Mouse (Mus musculus) limb, embryonic 13.5 days (tissue): ENCODE results near the gene Ptprn2. TPM values are rescaled to one million over a fixed set of nuclear protein-coding genes. Genes with fewer than 3 reads are reported as not detected.

Source experiments
- ATAC-seq: fragments of 200-750 bp; cut with Nextera tagmentation; 2 replicates; pipeline ENCODE4 v1.8.0; 2017; ENCODE audit warnings: low read depth, moderate number of reproducible peaks, moderate TSS enrichment; ENCODE audit not compliant: low FRiP score
- H3K27ac ChIP-seq: fragments of 300-500 bp; sonication (generic); 2 replicates; pipeline ENCODE4 v1.5.1; 2015; ENCODE audit warnings: inconsistent platforms, mild to moderate bottlenecking, moderate library complexity
- H3K27me3 ChIP-seq: fragments of 300-500 bp; sonication (generic); 2 replicates; pipeline ENCODE4 v1.6.1; 2015; ENCODE audit warnings: mild to moderate bottlenecking, inconsistent platforms
- H3K36me3 ChIP-seq: fragments of 300-500 bp; sonication (generic); 2 replicates; pipeline ENCODE4 v1.6.1; 2015; ENCODE audit warnings: inconsistent platforms, mild to moderate bottlenecking, moderate library complexity
- H3K4me1 ChIP-seq: fragments of 300-500 bp; sonication (generic); 2 replicates; pipeline ENCODE4 v1.6.1; 2015; ENCODE audit warnings: inconsistent platforms
- H3K4me2 ChIP-seq: fragments of 300-500 bp; sonication (generic); replicated peaks from 2 replicates; pipeline ENCODE4 v1.6.1; 2015; ENCODE audit warnings: inconsistent platforms, mild to moderate bottlenecking, moderate library complexity
- H3K4me3 ChIP-seq: fragments of 300-500 bp; sonication (generic); 2 replicates; pipeline ENCODE4 v1.5.1; 2015; ENCODE audit warnings: moderate library complexity, mild to moderate bottlenecking, inconsistent platforms
- H3K9ac ChIP-seq: fragments of 300-500 bp; sonication (generic); 2 replicates; pipeline ENCODE4 v1.6.1; 2015; ENCODE audit warnings: mild to moderate bottlenecking, inconsistent platforms
- H3K9me3 ChIP-seq: fragments of 300-500 bp; sonication (generic); 2 replicates; pipeline ENCODE4 v1.6.1; 2016; ENCODE audit warnings: inconsistent platforms
- WGBS: fragments of 180-500 bp; shearing (Covaris S2); methylation state at CpG from one replicate; pipeline ENCODE4 v1.1.7; 2015; 5-methylcytosine and 5-hydroxymethylcytosine counted together
- polyA plus RNA-seq: library from polyadenylated mRNA; unstranded; fragments of >200 nt; fragmentation: Nextera tagmentation; extraction: Ambion mirVana; gene quantifications from 2 replicates; pipeline ENCODE4 v1.2.1, GENCODE M21; 2015

Ptprn2 gene
- polyA plus RNA-seq, 1 experiment from 2014 or later: 0.19 TPM

- Histone ChIP-seq H3K27me3 (no peaks in the 10 kb centered on the region), H3K4me1 (peaks cover 11% of the 10 kb centered on the region), H3K36me3 (no peaks in the 10 kb centered on the region), H3K27ac (no peak overlapping the region), H3K4me2 (no peak overlapping the region), H3K9ac (no peak overlapping the region), H3K4me3 (no peak overlapping the region), H3K9me3 (no peaks in the 10 kb centered on the region)
- WGBS: 62% methylated on average over 4 of the region's 4 CpGs
- ATAC-seq: no peak
These were observed 706.5 kb downstream of the Ptprn2 start for GRCm38 (mm10) chr12:117192001-117192400.

- no peaks in the 10 kb centered on the region for H3K36me3 ChIP-seq
- H3K4me1 ChIP-seq: peaks cover 20% of the 10 kb centered on the region
- H3K4me2 ChIP-seq: peak overlapping the region; percentile 48
- peak; percentile 49; the same call in 1 of the 2 replicates for ATAC-seq
- no peaks in the 10 kb centered on the region for H3K27me3 ChIP-seq
- no peak overlapping the region for H3K4me3 ChIP-seq
- WGBS: 11% methylated on average over 12 of the region's 12 CpGs
- H3K9me3 ChIP-seq: no peaks in the 10 kb centered on the region
- no peak overlapping the region for H3K27ac ChIP-seq
- H3K9ac ChIP-seq: no peak overlapping the region; the same call in 1 of the 2 replicates
These were observed 711.4 kb downstream of the Ptprn2 start for GRCm38 (mm10) chr12:117196721-117197425.

- H3K9ac ChIP-seq: no peak overlapping the region
- H3K9me3 ChIP-seq: no peaks in the 10 kb centered on the region
- H3K27me3 ChIP-seq: no peaks in the 10 kb centered on the region
- no peak overlapping the region for H3K4me3 ChIP-seq
- no peak overlapping the region for H3K27ac ChIP-seq
- WGBS: 74% methylated on average over 8 of the region's 8 CpGs
- no peak for ATAC-seq
- H3K4me2 ChIP-seq: no peak overlapping the region
- no peaks in the 10 kb centered on the region for H3K36me3 ChIP-seq
- peaks cover 20% of the 10 kb centered on the region for H3K4me1 ChIP-seq
These were observed 712.6 kb downstream of the Ptprn2 start for GRCm38 (mm10) chr12:117198093-117198492.

GRCm38 (mm10) chr12:117200117-117200516 is 714.6 kb downstream of the Ptprn2 start:
- Histone ChIP-seq H3K4me1 (peaks cover 20% of the 10 kb centered on the region), H3K27ac (no peak overlapping the region), H3K9me3 (no peaks in the 10 kb centered on the region), H3K36me3 (no peaks in the 10 kb centered on the region), H3K9ac (no peak overlapping the region), H3K27me3 (no peaks in the 10 kb centered on the region), H3K4me3 (no peak overlapping the region), H3K4me2 (peak overlapping the region; percentile 28; the same call in 1 of the 2 replicates)
- peak; percentile 55 for ATAC-seq
- 16% methylated on average over 9 of the region's 9 CpGs for WGBS

GRCm38 (mm10) chr12:117200590-117200989 is 715.1 kb downstream of the Ptprn2 start:
- Histone ChIP-seq H3K9ac (no peak overlapping the region), H3K27me3 (no peaks in the 10 kb centered on the region), H3K36me3 (no peaks in the 10 kb centered on the region), H3K4me3 (no peak overlapping the region), H3K4me2 (no peak overlapping the region), H3K4me1 (peaks cover 20% of the 10 kb centered on the region), H3K9me3 (no peaks in the 10 kb centered on the region), H3K27ac (no peak overlapping the region)
- WGBS: 45% methylated on average over 5 of the region's 5 CpGs
- ATAC-seq: no peak; the same call in 1 of the 2 replicates

- H3K27ac ChIP-seq: no peak overlapping the region
- H3K4me1 ChIP-seq: peaks cover 8% of the 10 kb centered on the region
- no peak overlapping the region for H3K4me3 ChIP-seq
- no peak overlapping the region for H3K9ac ChIP-seq
- ATAC-seq: no peak
- no peaks in the 10 kb centered on the region for H3K36me3 ChIP-seq
- H3K27me3 ChIP-seq: no peaks in the 10 kb centered on the region
- 42% methylated on average over 7 of the region's 7 CpGs for WGBS
- H3K4me2 ChIP-seq: no peak overlapping the region
- H3K9me3 ChIP-seq: no peaks in the 10 kb centered on the region
These were observed 718.0 kb downstream of the Ptprn2 start for GRCm38 (mm10) chr12:117203506-117203905.

- Histone ChIP-seq H3K4me2 (no peak overlapping the region), H3K4me1 (peaks cover 8% of the 10 kb centered on the region), H3K27ac (no peak overlapping the region), H3K9ac (no peak overlapping the region), H3K27me3 (no peaks in the 10 kb centered on the region), H3K4me3 (no peak overlapping the region), H3K36me3 (no peaks in the 10 kb centered on the region), H3K9me3 (no peaks in the 10 kb centered on the region)
- no peak for ATAC-seq
These were observed 719.4 kb downstream of the Ptprn2 start for GRCm38 (mm10) chr12:117204905-117205304.

- 67% methylated on average over 4 of the region's 4 CpGs for WGBS
- no peaks in the 10 kb centered on the region for H3K27me3 ChIP-seq
- H3K4me3 ChIP-seq: no peak overlapping the region
- no peaks in the 10 kb centered on the region for H3K4me1 ChIP-seq
- H3K27ac ChIP-seq: no peak overlapping the region
- ATAC-seq: no peak
- no peaks in the 10 kb centered on the region for H3K9me3 ChIP-seq
- H3K9ac ChIP-seq: no peak overlapping the region
- H3K4me2 ChIP-seq: no peak overlapping the region
- H3K36me3 ChIP-seq: no peaks in the 10 kb centered on the region
These were observed 722.1 kb downstream of the Ptprn2 start for GRCm38 (mm10) chr12:117207421-117208120.

GRCm38 (mm10) chr12:117210467-117210866 is 724.9 kb downstream of the Ptprn2 start:
- Histone ChIP-seq H3K9ac (no peak overlapping the region), H3K27ac (no peak overlapping the region), H3K36me3 (no peaks in the 10 kb centered on the region), H3K4me1 (no peaks in the 10 kb centered on the region), H3K4me3 (no peak overlapping the region), H3K9me3 (no peaks in the 10 kb centered on the region), H3K27me3 (no peaks in the 10 kb centered on the region), H3K4me2 (no peak overlapping the region)
- WGBS: 90% methylated on average over 4 of the region's 4 CpGs
- no peak for ATAC-seq

- Histone ChIP-seq H3K9me3 (no peaks in the 10 kb centered on the region), H3K36me3 (no peaks in the 10 kb centered on the region), H3K9ac (no peak overlapping the region), H3K4me3 (no peak overlapping the region), H3K4me2 (no peak overlapping the region), H3K27me3 (no peaks in the 10 kb centered on the region), H3K4me1 (no peaks in the 10 kb centered on the region), H3K27ac (no peak overlapping the region)
- no peak for ATAC-seq
- WGBS: 65% methylated on average over 1 of the region's 1 CpGs
These were observed 728.0 kb downstream of the Ptprn2 start for GRCm38 (mm10) chr12:117213531-117213930.

- WGBS: 77% methylated on average over 4 of the region's 4 CpGs
- no peak for ATAC-seq
- H3K4me3 ChIP-seq: no peak overlapping the region
These were observed 728.8 kb downstream of the Ptprn2 start for GRCm38 (mm10) chr12:117214272-117214671.

GRCm38 (mm10) chr12:117214919-117215318 is 729.4 kb downstream of the Ptprn2 start:
- no peak overlapping the region for H3K4me2 ChIP-seq
- 82% methylated on average over 5 of the region's 5 CpGs for WGBS
- ATAC-seq: no peak

More at GRCm38 (mm10) chr12:117214272-117214671, 728.8 kb downstream of the Ptprn2 start:
- no peaks in the 10 kb centered on the region for H3K36me3 ChIP-seq
- H3K27me3 ChIP-seq: no peaks in the 10 kb centered on the region
- H3K4me1 ChIP-seq: no peaks in the 10 kb centered on the region
- H3K4me2 ChIP-seq: no peak overlapping the region
- H3K9me3 ChIP-seq: no peaks in the 10 kb centered on the region
- no peak overlapping the region for H3K9ac ChIP-seq
- H3K27ac ChIP-seq: no peak overlapping the region

More at GRCm38 (mm10) chr12:117214919-117215318, 729.4 kb downstream of the Ptprn2 start:
- Histone ChIP-seq H3K27ac (no peak overlapping the region), H3K27me3 (no peaks in the 10 kb centered on the region), H3K4me3 (no peak overlapping the region), H3K9me3 (no peaks in the 10 kb centered on the region), H3K4me1 (no peaks in the 10 kb centered on the region), H3K36me3 (no peaks in the 10 kb centered on the region), H3K9ac (no peak overlapping the region)
